Comparison of ENCODE assay signal across 12 mouse cellular contexts in the genomic region with DNA sequence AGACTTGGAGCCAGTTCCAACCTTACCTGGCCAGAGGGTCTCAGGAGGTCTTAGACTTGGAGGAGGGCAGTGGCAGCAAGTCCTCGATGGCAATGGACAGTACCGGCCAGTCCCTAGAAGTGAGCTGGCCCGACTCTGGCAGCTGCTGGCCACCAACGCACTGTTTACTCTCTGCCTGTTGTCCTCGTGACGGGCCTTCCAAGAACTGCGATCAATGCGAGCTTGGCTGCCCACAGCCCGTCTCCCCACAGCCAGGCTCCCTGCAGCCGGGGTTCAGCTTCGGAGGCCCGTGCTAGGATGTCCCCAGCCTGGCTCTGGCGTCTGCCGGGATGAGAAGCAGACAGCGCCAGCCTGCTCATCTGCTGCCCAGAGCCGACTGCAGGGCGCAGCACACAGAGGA. TPM values are rescaled to one million over a fixed set of nuclear protein-coding genes. Genes with fewer than 3 reads are reported as not detected.
A peak's percentile ranks its signal among the peaks of the same experiment; 100 is the strongest.
DNase-seq lines count a peak whose midpoint lies in the region; ATAC-seq lines count a peak whose summit lies in the region.
"Had no signal": no experiment of that assay in that cellular context is flagged by ENCODE, and none has a peak within 500 bp of the region (broad histone marks: within the 10 kb centered on the region; RNA-seq: fewer than 3 reads in every experiment).

No protein-coding gene starts in this region.

- peaks cover 15% of the 10 kb centered on the region for H3K9me3 ChIP-seq in forebrain, embryonic 10.5 days
- no peaks in the 10 kb centered on the region; the same call in none of the 2 replicates for H3K9me3 ChIP-seq in forebrain, embryonic 11.5 days (ENCODE audit: control insufficient read depth, low read length)
- no peaks in the 10 kb centered on the region for H3K9me3 ChIP-seq in liver, embryonic 15.5 days (replicated peaks)
- H3K9me3 ChIP-seq: limb, embryonic 10.5 days had no signal

- ATAC-seq in forebrain, embryonic 11.5 days (replicated peaks; ENCODE audit: low FRiP score) = no peak
- ATAC-seq in liver, embryonic 15.5 days (ENCODE audit: insufficient read depth) = peak; percentile 71

- DNase-seq in forebrain, embryonic 10.5 days (ENCODE audit: extremely low spot score, low spot score) = no peak
- no peak for DNase-seq in forebrain, embryonic 11.5 days (ENCODE audit: low spot score)
- peak; percentile 11 for DNase-seq in retina, embryonic 14.5 days (ENCODE audit: low spot score)
- DNase-seq in retina, postnatal 1 day = no peak
- DNase-seq in spleen, adult 12 weeks (ENCODE audit: low spot score) = no peak
- DNase-seq in adrenal gland, adult 18-20 months (ENCODE audit: low spot score in 2 of 2) = no peak
- DNase-seq in right cerebral cortex, postnatal 4 days = no peak
- DNase-seq: adrenal gland, adult 8-10 months; gastrocnemius, adult 2 months had no signal

- peaks cover 3% of the 10 kb centered on the region; the same call in 1 of the 2 replicates for H3K36me3 ChIP-seq in forebrain, embryonic 10.5 days (replicated peaks)
- H3K36me3 ChIP-seq in forebrain, embryonic 11.5 days (ENCODE audit: control insufficient read depth, insufficient read depth, low read length) = no peaks in the 10 kb centered on the region
- H3K36me3 ChIP-seq in liver, embryonic 15.5 days (replicated peaks) = no peaks in the 10 kb centered on the region
- H3K36me3 ChIP-seq: limb, embryonic 10.5 days had no signal

- H3K4me3 ChIP-seq in forebrain, embryonic 10.5 days = no peak overlapping the region
- no peak overlapping the region for H3K4me3 ChIP-seq in forebrain, embryonic 11.5 days (ENCODE audit: low read depth, low read length)
- H3K4me3 ChIP-seq in liver, embryonic 15.5 days (replicated peaks) = peak overlapping the region; percentile 43
- H3K4me3 ChIP-seq: gastrocnemius, adult 2 months; heart, embryonic 13.5 days; limb, embryonic 10.5 days had no signal

- peaks cover 50% of the 10 kb centered on the region for H3K4me1 ChIP-seq in forebrain, embryonic 10.5 days
- H3K4me1 ChIP-seq in forebrain, embryonic 11.5 days (replicated peaks; ENCODE audit: control insufficient read depth, insufficient read depth, low read length) = no peaks in the 10 kb centered on the region
- no peaks in the 10 kb centered on the region for H3K4me1 ChIP-seq in liver, embryonic 15.5 days (replicated peaks)
- H3K4me1 ChIP-seq: heart, embryonic 13.5 days had no signal

- H3K27me3 ChIP-seq in forebrain, embryonic 10.5 days (ENCODE audit: poor library complexity, severe bottlenecking) = no peaks in the 10 kb centered on the region
- H3K27me3 ChIP-seq in forebrain, embryonic 11.5 days (ENCODE audit: control insufficient read depth, insufficient read depth, low read length) = no peaks in the 10 kb centered on the region
- no peaks in the 10 kb centered on the region for H3K27me3 ChIP-seq in liver, embryonic 15.5 days
- H3K27me3 ChIP-seq: heart, embryonic 13.5 days had no signal

- H3K4me2 ChIP-seq in forebrain, embryonic 11.5 days (ENCODE audit: low read depth, low read length, severe bottlenecking) = no peak overlapping the region
- H3K4me2 ChIP-seq in liver, embryonic 15.5 days = peak overlapping the region; percentile 54
- H3K4me2 ChIP-seq: heart, embryonic 13.5 days had no signal

- WGBS in forebrain, embryonic 10.5 days = 75% methylated on average over 17 of the region's 17 CpGs
- 75% methylated on average over 17 of the region's 17 CpGs for WGBS in forebrain, embryonic 11.5 days
- 75% methylated on average over 17 of the region's 17 CpGs for WGBS in liver, embryonic 15.5 days (ENCODE audit: insufficient replicate concordance)

- no peak overlapping the region for H3K9ac ChIP-seq in forebrain, embryonic 11.5 days (ENCODE audit: low read length)
- H3K9ac ChIP-seq in liver, embryonic 15.5 days = no peak overlapping the region
- H3K9ac ChIP-seq: heart, embryonic 13.5 days had no signal

- peak overlapping the region; percentile 32 for H3K27ac ChIP-seq in forebrain, embryonic 10.5 days
- H3K27ac ChIP-seq in forebrain, embryonic 11.5 days (ENCODE audit: low read depth, low read length) = no peak overlapping the region
- 0 out of 2 replicates have a peak overlapping the region, but pooled peaks have one; percentile 29 for H3K27ac ChIP-seq in liver, embryonic 15.5 days (replicated peaks)
- H3K27ac ChIP-seq: gastrocnemius, adult 2 months; heart, embryonic 13.5 days had no signal

RNA-seq across cellular contexts. Expression of gene Cux2, which starts 30.6 kb away (rescaled TPM):
- polyA plus RNA-seq in forebrain, embryonic 10.5 days (2016; fragmentation: Nextera tagmentation; extraction: Ambion mirVana) = 5.0 and 6.5 TPM in 2 replicates
- polyA plus RNA-seq in forebrain, embryonic 11.5 days (2014; fragmentation: Nextera tagmentation; extraction: Ambion mirVana) = 11.3 and 13.2 TPM in 2 replicates
- polyA plus RNA-seq in liver, embryonic 15.5 days (2015; fragmentation: Nextera tagmentation; extraction: Ambion mirVana) = 1.8 and 2.2 TPM in 2 replicates
- total RNA-seq in adrenal gland, adult 18-20 months (2021) = 10 to 100 TPM; 11.4 to 15.0 TPM
